Mouse (Mus musculus): ENCODE data around the gene Sgip1.

GRCm38 (mm10) chr4:102753334-102754090 lies 12.4 kb downstream of the Sgip1 start:
- no peak for TF ChIP-seq CTCF (IDR thresholded peaks at IDR 0.05; ENCODE audit: insufficient read depth, low read length)
- TF ChIP-seq POLR2A (IDR thresholded peaks at IDR 0.05; ENCODE audit: borderline replicate concordance, extremely low read depth, low read depth, low read length): no peak
